Mouse (Mus musculus): ENCODE results near the gene Lnx2. TPM values are rescaled to one million over a fixed set of nuclear protein-coding genes. Genes with fewer than 3 reads are reported as not detected.

The Lnx2 gene
- polyA plus RNA-seq, 1 experiment from 2014 or later: 12.4 TPM

- ATAC-seq (replicated peaks; ENCODE audit: low FRiP score, low read depth) (no peak), DNase-seq (ENCODE audit: low spot score) (no peak)
- Histone ChIP-seq H3K9me3 (replicated peaks; ENCODE audit: low read length) (no peaks in the 10 kb centered on the region), H3K27ac (no peak overlapping the region), H3K4me1 (replicated peaks; ENCODE audit: insufficient read depth, low read length) (peaks cover 5% of the 10 kb centered on the region; the same call in 1 of the 2 replicates), H3K27me3 (ENCODE audit: insufficient read depth, low read length) (no peaks in the 10 kb centered on the region), H3K9ac (ENCODE audit: low read depth, low read length) (no peak overlapping the region), H3K36me3 (ENCODE audit: insufficient read depth, low read length) (no peaks in the 10 kb centered on the region), H3K4me2 (ENCODE audit: low read length) (no peak overlapping the region), H3K4me3 (replicated peaks; ENCODE audit: low read depth, low read length) (no peak overlapping the region)
- WGBS: 61% methylated on average over 40 of the region's 40 CpGs
- no peak for TF ChIP-seq CTCF (IDR thresholded peaks at IDR 0.05; ENCODE audit: low read depth)
Observed at GRCm38 (mm10) chr5:147041965-147042937, 34.1 kb downstream of the Lnx2 start.

- 77% methylated on average over 5 of the region's 5 CpGs for WGBS
- no peak for TF ChIP-seq CTCF (IDR thresholded peaks at IDR 0.05; ENCODE audit: low read depth)
- H3K9me3 ChIP-seq (replicated peaks; ENCODE audit: low read length): no peaks in the 10 kb centered on the region
- ATAC-seq (replicated peaks; ENCODE audit: low FRiP score, low read depth): no peak
- no peak for DNase-seq (ENCODE audit: low spot score)
- H3K4me2 ChIP-seq (ENCODE audit: low read length): no peak overlapping the region
- no peak overlapping the region for H3K4me3 ChIP-seq (replicated peaks; ENCODE audit: low read depth, low read length)
- H3K27ac ChIP-seq: no peak overlapping the region
- no peak overlapping the region for H3K9ac ChIP-seq (ENCODE audit: low read depth, low read length)
- no peaks in the 10 kb centered on the region for H3K36me3 ChIP-seq (ENCODE audit: insufficient read depth, low read length)
- H3K27me3 ChIP-seq (ENCODE audit: insufficient read depth, low read length): no peaks in the 10 kb centered on the region
- no peaks in the 10 kb centered on the region; the same call in 1 of the 2 replicates for H3K4me1 ChIP-seq (replicated peaks; ENCODE audit: insufficient read depth, low read length)
Observed at GRCm38 (mm10) chr5:147039394-147039793, 37.0 kb downstream of the Lnx2 start.

- no peaks in the 10 kb centered on the region for H3K9me3 ChIP-seq (replicated peaks; ENCODE audit: low read length)
- no peaks in the 10 kb centered on the region for H3K36me3 ChIP-seq (ENCODE audit: insufficient read depth, low read length)
- H3K27ac ChIP-seq: peak overlapping the region; percentile 77; the same call in 1 of the 2 replicates
- no peak for ATAC-seq (replicated peaks; ENCODE audit: low FRiP score, low read depth)
- no peak for TF ChIP-seq CTCF (IDR thresholded peaks at IDR 0.05; ENCODE audit: low read depth)
- no peaks in the 10 kb centered on the region for H3K27me3 ChIP-seq (ENCODE audit: insufficient read depth, low read length)
- WGBS: 46% methylated on average over 3 of the region's 3 CpGs
- no peak overlapping the region for H3K4me2 ChIP-seq (ENCODE audit: low read length)
- DNase-seq (ENCODE audit: low spot score): no peak
- no peak overlapping the region for H3K9ac ChIP-seq (ENCODE audit: low read depth, low read length)
- H3K4me1 ChIP-seq (replicated peaks; ENCODE audit: insufficient read depth, low read length): no peaks in the 10 kb centered on the region; the same call in 1 of the 2 replicates
- no peak overlapping the region for H3K4me3 ChIP-seq (replicated peaks; ENCODE audit: low read depth, low read length)
Observed at GRCm38 (mm10) chr5:147037601-147038000, 38.8 kb downstream of the Lnx2 start.

GRCm38 (mm10) chr5:147036661-147037060 is 39.7 kb downstream of the Lnx2 start:
- Histone ChIP-seq H3K9ac (ENCODE audit: low read depth, low read length) (no peak overlapping the region), H3K4me3 (replicated peaks; ENCODE audit: low read depth, low read length) (no peak overlapping the region), H3K9me3 (replicated peaks; ENCODE audit: low read length) (no peaks in the 10 kb centered on the region), H3K27me3 (ENCODE audit: insufficient read depth, low read length) (no peaks in the 10 kb centered on the region), H3K27ac (peak overlapping the region; percentile 77), H3K4me1 (replicated peaks; ENCODE audit: insufficient read depth, low read length) (no peaks in the 10 kb centered on the region; the same call in 1 of the 2 replicates), H3K4me2 (ENCODE audit: low read length) (no peak overlapping the region), H3K36me3 (ENCODE audit: insufficient read depth, low read length) (no peaks in the 10 kb centered on the region)
- no peak for TF ChIP-seq CTCF (IDR thresholded peaks at IDR 0.05; ENCODE audit: low read depth)
- DNase-seq (ENCODE audit: low spot score) (no peak), ATAC-seq (replicated peaks; ENCODE audit: low FRiP score, low read depth) (no peak)
- WGBS: 79% methylated on average over 5 of the region's 5 CpGs

GRCm38 (mm10) chr5:147036028-147036427 is 40.4 kb downstream of the Lnx2 start:
- no peak for ATAC-seq (replicated peaks; ENCODE audit: low FRiP score, low read depth)
- H3K4me1 ChIP-seq (replicated peaks; ENCODE audit: insufficient read depth, low read length): no peaks in the 10 kb centered on the region; the same call in 1 of the 2 replicates

DNA sequence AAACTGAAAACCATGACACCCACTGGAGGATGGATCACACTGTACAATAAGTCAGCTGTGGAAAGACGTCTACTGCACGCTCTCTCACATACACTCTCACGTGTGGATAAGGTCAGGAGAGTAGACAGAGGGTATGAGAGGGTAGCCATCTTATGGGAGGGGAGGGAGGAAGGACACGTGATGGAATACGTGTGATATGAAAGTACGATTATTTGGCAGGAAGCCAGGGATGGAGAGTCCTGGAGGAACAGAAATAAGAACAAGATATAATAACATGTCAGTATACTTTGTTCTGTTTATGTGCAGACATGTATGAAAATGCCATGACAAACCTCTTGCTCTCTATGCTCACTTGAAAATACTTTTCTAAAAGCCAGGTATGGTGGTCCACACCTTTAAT is 41.1 kb downstream of the Lnx2 start:
- Histone ChIP-seq H3K4me3 (replicated peaks; ENCODE audit: low read depth, low read length) (no peak overlapping the region), H3K9me3 (replicated peaks; ENCODE audit: low read length) (no peaks in the 10 kb centered on the region), H3K4me1 (replicated peaks; ENCODE audit: insufficient read depth, low read length) (no peaks in the 10 kb centered on the region; the same call in 1 of the 2 replicates), H3K27ac (no peak overlapping the region), H3K27me3 (ENCODE audit: insufficient read depth, low read length) (no peaks in the 10 kb centered on the region), H3K36me3 (ENCODE audit: insufficient read depth, low read length) (0 out of 2 replicates have a peak, but pooled peaks cover under 1% of the 10 kb centered on the region), H3K9ac (ENCODE audit: low read depth, low read length) (no peak overlapping the region), H3K4me2 (ENCODE audit: low read length) (no peak overlapping the region)
- no peak for ATAC-seq (replicated peaks; ENCODE audit: low FRiP score, low read depth)
- 75% methylated on average over 6 of the region's 6 CpGs for WGBS
- DNase-seq (ENCODE audit: low spot score): no peak
- no peak for TF ChIP-seq CTCF (IDR thresholded peaks at IDR 0.05; ENCODE audit: low read depth)

More at GRCm38 (mm10) chr5:147036028-147036427, 40.4 kb downstream of the Lnx2 start:
- Histone ChIP-seq H3K27ac (peak overlapping the region; percentile 77), H3K27me3 (ENCODE audit: insufficient read depth, low read length) (no peaks in the 10 kb centered on the region), H3K4me3 (replicated peaks; ENCODE audit: low read depth, low read length) (no peak overlapping the region), H3K36me3 (ENCODE audit: insufficient read depth, low read length) (no peaks in the 10 kb centered on the region), H3K9ac (ENCODE audit: low read depth, low read length) (no peak overlapping the region), H3K4me2 (ENCODE audit: low read length) (no peak overlapping the region), H3K9me3 (replicated peaks; ENCODE audit: low read length) (no peaks in the 10 kb centered on the region)
- WGBS: 69% methylated on average over 10 of the region's 10 CpGs
- TF ChIP-seq CTCF (IDR thresholded peaks at IDR 0.05; ENCODE audit: low read depth): no peak
- peak; percentile 49 for DNase-seq (ENCODE audit: low spot score)
